Mouse (Mus musculus) stomach, embryonic 14.5 days (tissue): ENCODE measurements around the gene Rspo3. TPM values are rescaled to one million over a fixed set of nuclear protein-coding genes. Genes with fewer than 3 reads are reported as not detected.

ENCODE experiments used
- ATAC-seq: fragments of 200-750 bp; cut with Nextera tagmentation; 2 replicates; pipeline ENCODE4 v1.8.0; 2017; ENCODE audit warnings: low read depth, moderate TSS enrichment; ENCODE audit not compliant: insufficient number of reproducible peaks, insufficient read depth, low FRiP score
- H3K27ac ChIP-seq: fragments of 300-500 bp; sonication (generic); 2 replicates; pipeline ENCODE4 v1.5.1; 2014; ENCODE audit warnings: mild to moderate bottlenecking, low read length, moderate library complexity, mixed read lengths
- H3K27me3 ChIP-seq: fragments of 300-500 bp; sonication (generic); 2 replicates; pipeline ENCODE4 v1.6.1; 2014; ENCODE audit warnings: low read length, control low read depth, mixed read lengths; ENCODE audit not compliant: control insufficient read depth, insufficient read depth
- H3K36me3 ChIP-seq: fragments of 300-500 bp; sonication (generic); 2 replicates; pipeline ENCODE4 v1.6.1; 2014; ENCODE audit warnings: mild to moderate bottlenecking, control low read depth, low read length, moderate library complexity, mixed read lengths; ENCODE audit not compliant: control insufficient read depth, insufficient read depth
- H3K4me1 ChIP-seq: fragments of 300-500 bp; sonication (generic); 2 replicates; pipeline ENCODE4 v1.6.1; 2014; ENCODE audit warnings: low read length, control low read depth, mixed read lengths; ENCODE audit not compliant: control insufficient read depth, insufficient read depth
- H3K4me2 ChIP-seq: fragments of 300-500 bp; sonication (generic); replicated peaks from 2 replicates; pipeline ENCODE4 v1.6.1; 2014; ENCODE audit warnings: low read depth, low read length, control low read depth
- H3K4me3 ChIP-seq: fragments of 300-500 bp; sonication (generic); 2 replicates; pipeline ENCODE4 v1.5.1; 2014; ENCODE audit warnings: low read depth, low read length, control low read depth
- H3K9ac ChIP-seq: fragments of 300-500 bp; sonication (generic); replicated peaks from 2 replicates; pipeline ENCODE4 v1.6.1; 2014; ENCODE audit warnings: low read depth, mild to moderate bottlenecking, control low read depth, low read length, moderate library complexity, mixed read lengths
- H3K9me3 ChIP-seq: fragments of 300-500 bp; sonication (generic); 2 replicates; pipeline ENCODE4 v1.6.1; 2016; ENCODE audit warnings: low read depth, low read length, control low read depth; ENCODE audit not compliant: control insufficient read depth
- WGBS: fragments of 180-500 bp; shearing (Covaris S2); extraction: QIAGEN DNeasy Blood & Tissue Kit; methylation state at CpG from one replicate; pipeline ENCODE4 v1.1.7; 2014; 5-methylcytosine and 5-hydroxymethylcytosine counted together
- polyA plus RNA-seq: library from polyadenylated mRNA; unstranded; fragments of >200 nt; fragmentation: Nextera tagmentation; extraction: Ambion mirVana; gene quantifications from 2 replicates; pipeline ENCODE4 v1.2.1, GENCODE M21; 2014

Gene Rspo3
- polyA plus RNA-seq, 1 experiment from 2014 or later = 19.3 TPM

- ATAC-seq = no peak
- H3K27me3 ChIP-seq = no peaks in the 10 kb centered on the region
- no peak overlapping the region for H3K9ac ChIP-seq
- H3K4me1 ChIP-seq = no peaks in the 10 kb centered on the region
- no peak overlapping the region for H3K4me3 ChIP-seq
- no peaks in the 10 kb centered on the region for H3K9me3 ChIP-seq
- WGBS = 83% methylated on average over 2 of the region's 2 CpGs
- no peak overlapping the region for H3K27ac ChIP-seq
- H3K36me3 ChIP-seq = no peaks in the 10 kb centered on the region
- no peak overlapping the region for H3K4me2 ChIP-seq
Observed at GRCm38 (mm10) chr10:29424571-29424970, 111.1 kb downstream of the Rspo3 start.

GRCm38 (mm10) chr10:29414361-29414760, 121.3 kb downstream of the Rspo3 start:
- H3K36me3 ChIP-seq = no peaks in the 10 kb centered on the region
- no peaks in the 10 kb centered on the region for H3K4me1 ChIP-seq
- H3K4me3 ChIP-seq = no peak overlapping the region
- no peaks in the 10 kb centered on the region for H3K27me3 ChIP-seq
- H3K27ac ChIP-seq = no peak overlapping the region
- no peak overlapping the region for H3K4me2 ChIP-seq
- 69% methylated on average over 2 of the region's 2 CpGs for WGBS
- no peak overlapping the region for H3K9ac ChIP-seq
- no peaks in the 10 kb centered on the region for H3K9me3 ChIP-seq
- ATAC-seq = no peak

- no peak overlapping the region for H3K27ac ChIP-seq
- H3K4me2 ChIP-seq = 0 out of 2 replicates have a peak overlapping the region, but pooled peaks have one; percentile 20
- H3K4me3 ChIP-seq = no peak overlapping the region
- H3K36me3 ChIP-seq = no peaks in the 10 kb centered on the region
- 41% methylated on average over 8 of the region's 8 CpGs for WGBS
- H3K9ac ChIP-seq = no peak overlapping the region
- no peak for ATAC-seq
- no peaks in the 10 kb centered on the region for H3K4me1 ChIP-seq
- no peaks in the 10 kb centered on the region for H3K27me3 ChIP-seq
- H3K9me3 ChIP-seq = no peaks in the 10 kb centered on the region
Observed at GRCm38 (mm10) chr10:29402656-29403268, 132.9 kb downstream of the Rspo3 start.

Other genes starting within 250 kb of the Rspo3 start
- 28.2 and 32.0 TPM in 2 replicates for gene Echdc1, start 222.7 kb downstream of the Rspo3 start, polyA plus RNA-seq
- gene Rnf146, start 173.4 kb downstream of the Rspo3 start, polyA plus RNA-seq = 35.1 and 36.8 TPM in 2 replicates